Mouse (Mus musculus) MEL (cell line): Measurements from ENCODE around the gene Duox2.

Experiments
- CTCF ChIP-seq, 3 experiments: IDR thresholded peaks in 2 of 3; conservative IDR thresholded peaks in 1 of 3; 2 replicates each; pipeline ENCODE4 v1.5.1; 2011 to 2012; ENCODE audit warnings: low read length in 3 of 3, low read depth in 2 of 3, mild to moderate bottlenecking in 2 of 3, improper control_type of control experiment in 1 of 3, inconsistent platforms in 1 of 3, mixed read lengths in 1 of 3, moderate library complexity in 1 of 3; ENCODE audit not compliant: control insufficient read depth in 1 of 3, insufficient read depth in 1 of 3, poor library complexity in 1 of 3, severe bottlenecking in 1 of 3
- JUND ChIP-seq: IDR thresholded peaks from 2 replicates; pipeline ENCODE4 v1.6.1; 2011; ENCODE audit warnings: low read depth, mild to moderate bottlenecking, improper control_type of control experiment, low read length
- KAT2A ChIP-seq: conservative IDR thresholded peaks from 2 replicates; pipeline ENCODE4 v1.6.1; 2012; ENCODE audit warnings: low read depth, low read length, improper control_type of control experiment, inconsistent platforms
- MAZ ChIP-seq: IDR thresholded peaks from 2 replicates; pipeline ENCODE4 v1.6.1; 2012; ENCODE audit warnings: low read depth, mild to moderate bottlenecking, inconsistent platforms, low read length, improper control_type of control experiment
- MEF2A ChIP-seq: IDR thresholded peaks from 2 replicates; pipeline ENCODE4 v1.6.1; 2014; ENCODE audit warnings: low read depth, mild to moderate bottlenecking, inconsistent platforms, low read length, improper control_type of control experiment; ENCODE audit not compliant: poor library complexity, insufficient replicate concordance, severe bottlenecking; ENCODE audit errors: extremely low read depth
- POLR2A ChIP-seq, 2 experiments: IDR thresholded peaks; 2 replicates each; pipeline ENCODE4 v1.6.1; 2011 to 2012; ENCODE audit warnings: low read length in 2 of 2, mild to moderate bottlenecking in 2 of 2, control low read depth in 1 of 2, improper control_type of control experiment in 1 of 2, low read depth in 1 of 2, moderate library complexity in 1 of 2; ENCODE audit not compliant: control insufficient read depth in 1 of 2, insufficient read depth in 1 of 2, poor library complexity in 1 of 2
- POLR2AphosphoS5 ChIP-seq: IDR thresholded peaks from 2 replicates; pipeline ENCODE4 v1.6.1; 2012; ENCODE audit warnings: low read depth, borderline replicate concordance, mild to moderate bottlenecking, inconsistent platforms, low read length, moderate library complexity, mixed read lengths
- SIN3A ChIP-seq: IDR thresholded peaks from 2 replicates; pipeline ENCODE4 v1.6.1; 2012; ENCODE audit warnings: low read length, improper control_type of control experiment, inconsistent platforms
- TBP ChIP-seq: IDR thresholded peaks from 2 replicates; pipeline ENCODE4 v1.8.0; 2011; ENCODE audit warnings: low read depth, low read length, improper control_type of control experiment

- TF ChIP-seq KAT2A (no peak), CTCF (IDR thresholded peaks at IDR 0.05 in 2 of 3, conservative IDR thresholded peaks at IDR 0.05 in 1 of 3; ENCODE audit: control insufficient read depth in 1 of 3, insufficient read depth in 1 of 3, low read depth in 2 of 3, low read length in 3 of 3, poor library complexity in 1 of 3, severe bottlenecking in 1 of 3) (no peak), MEF2A (no peak), MAZ (no peak), JUND (no peak), POLR2A (IDR thresholded peaks at IDR 0.05; ENCODE audit: control insufficient read depth in 1 of 2, insufficient read depth in 1 of 2, low read depth in 1 of 2, low read length in 2 of 2, poor library complexity in 1 of 2) (no peak), SIN3A (no peak), TBP (no peak), POLR2AphosphoS5 (no peak)
Observed at GRCm38 (mm10) chr2:122241226-122241625, 57.0 kb downstream of the Duox2 start.
